Mouse (Mus musculus) heart, embryonic 15.5 days (tissue): ENCODE data around the gene Cnot3. TPM values are rescaled to one million over a fixed set of nuclear protein-coding genes. Genes with fewer than 3 reads are reported as not detected.
"Not testable (repeated sequence)": the region's sequence is repeated elsewhere in the genome, so short reads cannot be mapped to it uniquely, and the experiment has no call there.

ENCODE experiments used
- ATAC-seq: fragments of 200-750 bp; cut with Nextera tagmentation; replicated peaks from 2 replicates; pipeline ENCODE4 v1.8.0; 2017; ENCODE audit warnings: low read depth, moderate TSS enrichment; ENCODE audit not compliant: insufficient number of reproducible peaks, insufficient read depth, low FRiP score
- H3K27ac ChIP-seq: fragments of 300-500 bp; sonication (generic); 2 replicates; pipeline ENCODE4 v1.5.1; 2015; ENCODE audit warnings: mild to moderate bottlenecking, inconsistent platforms
- H3K27me3 ChIP-seq: fragments of 300-500 bp; sonication (generic); 2 replicates; pipeline ENCODE4 v1.6.1; 2015; ENCODE audit warnings: inconsistent platforms
- H3K36me3 ChIP-seq: fragments of 300-500 bp; sonication (generic); 2 replicates; pipeline ENCODE4 v1.6.1; 2015; ENCODE audit warnings: mild to moderate bottlenecking, inconsistent platforms
- H3K4me1 ChIP-seq: fragments of 300-500 bp; sonication (generic); replicated peaks from 2 replicates; pipeline ENCODE4 v1.6.1; 2015; ENCODE audit warnings: inconsistent platforms
- H3K4me2 ChIP-seq: fragments of 300-500 bp; sonication (generic); 2 replicates; pipeline ENCODE4 v1.6.1; 2015; ENCODE audit warnings: inconsistent platforms, mild to moderate bottlenecking, moderate library complexity
- H3K4me3 ChIP-seq: fragments of 300-500 bp; sonication (generic); 2 replicates; pipeline ENCODE4 v1.5.1; 2015; ENCODE audit warnings: mild to moderate bottlenecking, inconsistent platforms
- H3K9ac ChIP-seq: fragments of 300-500 bp; sonication (generic); 2 replicates; pipeline ENCODE4 v1.6.1; 2015; ENCODE audit warnings: mild to moderate bottlenecking, inconsistent platforms
- H3K9me3 ChIP-seq: fragments of 300-500 bp; sonication (generic); replicated peaks from 2 replicates; pipeline ENCODE4 v1.6.1; 2016; ENCODE audit warnings: inconsistent platforms
- WGBS: fragments of 180-500 bp; shearing (Covaris S2); methylation state at CpG from one replicate; pipeline ENCODE4 v1.1.7; 2015; ENCODE audit warnings: mixed read lengths; 5-methylcytosine and 5-hydroxymethylcytosine counted together
- polyA plus RNA-seq: library from polyadenylated mRNA; unstranded; fragments of >200 nt; fragmentation: Nextera tagmentation; extraction: Ambion mirVana; gene quantifications from 2 replicates; pipeline ENCODE4 v1.2.1, GENCODE M21; 2015

The Cnot3 gene
- polyA plus RNA-seq: 26.2 and 34.7 TPM in 2 replicates

DNA sequence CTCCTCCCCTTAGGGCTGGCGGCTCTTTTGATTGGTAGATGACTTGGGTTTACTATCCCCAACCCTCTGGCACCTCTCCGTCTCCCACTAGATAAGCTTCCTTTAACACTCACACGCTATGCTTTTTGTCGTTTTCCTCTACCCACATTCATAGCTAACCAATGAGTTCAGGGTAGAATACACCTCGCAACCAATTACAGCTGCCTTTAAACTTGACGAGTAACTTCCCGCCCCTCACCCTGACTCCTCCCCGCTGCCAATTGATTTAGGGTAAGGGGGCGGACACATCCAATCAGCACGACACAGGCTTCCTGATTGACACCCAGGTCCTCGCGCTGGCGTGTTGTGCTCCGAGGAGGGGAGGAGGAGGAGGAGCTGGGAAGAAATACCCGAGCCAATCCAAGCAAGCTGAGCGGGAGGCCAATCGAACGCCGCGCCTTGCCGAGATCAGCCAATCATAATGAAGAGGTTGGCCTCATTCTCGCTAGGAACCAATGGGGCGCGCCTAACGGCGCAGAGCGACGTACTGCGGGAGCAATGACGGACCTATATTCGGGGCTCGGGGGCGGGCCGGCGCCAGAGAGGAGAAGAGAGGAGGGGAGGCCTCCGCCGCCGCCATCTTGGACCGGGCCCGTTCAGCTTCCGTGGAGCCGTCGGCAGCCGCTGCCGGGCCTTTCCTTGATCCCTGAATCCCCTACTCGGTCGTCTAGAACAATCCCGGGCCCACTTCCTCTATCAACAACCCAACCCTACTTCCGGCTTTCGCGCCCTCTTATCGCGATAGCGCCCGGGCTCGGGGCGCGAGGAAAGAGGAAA is at the start of gene Cnot3:
Cnot3 (plus strand) TSS at position 597 of the 816 bp plus-strand sequence.
- peak within 1 kb of the TSS; percentile 96 for H3K4me3 ChIP-seq
- ATAC-seq: peak; percentile 97
- under 1% methylated on average over 49 of the region's 58 CpGs for WGBS
- H3K27ac ChIP-seq: peak within 1 kb of the TSS; percentile 97
- H3K9ac ChIP-seq: peak within 1 kb of the TSS; percentile 99
- H3K27me3 ChIP-seq: no peaks in the 10 kb centered on the region
- H3K4me1 ChIP-seq: peaks cover 36% of the 10 kb centered on the region
- peaks cover 17% of the 10 kb centered on the region; the same call in 1 of the 2 replicates for H3K36me3 ChIP-seq
- no peaks in the 10 kb centered on the region for H3K9me3 ChIP-seq
- H3K4me2 ChIP-seq: peak within 1 kb of the TSS; percentile 80

DNA sequence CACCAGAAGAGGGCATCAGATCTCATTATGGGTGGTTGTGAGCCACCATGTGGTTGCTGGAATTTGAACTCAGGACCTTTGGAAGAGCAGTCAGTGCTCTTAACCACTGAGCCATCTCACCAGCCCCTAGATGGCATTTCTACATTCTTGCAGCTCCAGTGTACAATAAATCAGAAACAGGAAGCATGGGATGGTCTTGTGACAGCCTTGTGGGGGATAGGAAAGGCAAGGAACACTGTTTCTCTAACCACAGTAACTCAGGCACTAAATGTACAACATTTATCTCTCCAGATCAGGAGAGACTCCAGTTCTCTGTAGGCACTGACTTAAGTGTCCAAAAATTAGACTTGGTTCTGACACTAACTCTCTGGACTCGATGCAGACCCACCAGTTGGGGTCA is 47.3 kb upstream of the Cnot3 start:
- H3K27ac ChIP-seq, H3K36me3 ChIP-seq, H3K27me3 ChIP-seq, H3K4me2 ChIP-seq, H3K4me3 ChIP-seq, ATAC-seq, H3K4me1 ChIP-seq, H3K9me3 ChIP-seq, H3K9ac ChIP-seq: not testable (repeated sequence)
- 57% methylated on average over 1 of the region's 1 CpGs for WGBS

DNA sequence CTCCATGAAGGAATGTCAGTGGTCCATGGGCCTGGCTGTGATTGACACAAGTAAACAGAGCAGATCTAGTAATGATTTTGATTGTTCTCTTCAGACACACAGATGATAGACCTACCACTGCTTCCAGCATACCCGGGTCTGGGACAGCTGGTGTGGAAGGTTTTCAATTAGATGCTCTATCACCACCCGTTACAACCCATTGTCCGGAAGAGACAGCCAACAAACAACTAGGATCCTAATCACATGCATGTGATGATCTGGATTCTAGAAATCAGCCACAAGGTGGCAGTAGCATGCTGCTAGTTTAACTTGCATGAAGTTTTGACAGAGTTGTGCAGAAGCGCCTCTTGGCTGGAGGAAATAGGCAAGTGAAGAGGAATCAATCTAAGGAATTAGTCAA is 43.9 kb upstream of the Cnot3 start:
- H3K4me1 ChIP-seq: no peaks in the 10 kb centered on the region
- no peaks in the 10 kb centered on the region for H3K36me3 ChIP-seq
- no peak overlapping the region for H3K4me3 ChIP-seq
- H3K9me3 ChIP-seq: no peaks in the 10 kb centered on the region
- WGBS: 10% methylated on average over 4 of the region's 4 CpGs
- no peak overlapping the region for H3K9ac ChIP-seq
- no peak for ATAC-seq
- H3K27ac ChIP-seq: no peak overlapping the region
- H3K27me3 ChIP-seq: no peaks in the 10 kb centered on the region
- no peak overlapping the region for H3K4me2 ChIP-seq

DNA sequence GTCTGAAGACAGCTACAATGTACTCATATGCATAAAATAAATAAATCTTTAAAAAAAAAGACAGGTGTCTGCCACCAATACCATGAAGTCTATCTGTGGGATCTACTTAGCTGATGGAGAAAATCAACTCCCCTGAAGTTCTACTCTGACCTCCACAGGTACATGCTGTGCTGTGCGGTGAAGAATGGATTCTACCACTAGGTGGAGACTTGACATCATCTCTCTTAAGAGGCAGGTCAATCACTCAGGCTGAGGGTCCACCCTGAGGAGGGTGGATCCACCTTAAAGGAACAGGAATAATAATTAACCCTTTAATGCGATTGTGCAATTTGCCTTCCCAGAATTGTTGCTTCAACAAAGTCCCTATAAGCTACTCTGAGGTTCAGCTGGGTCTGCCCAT is 38.3 kb upstream of the Cnot3 start:
- H3K27ac ChIP-seq: no peak overlapping the region
- no peak overlapping the region for H3K4me2 ChIP-seq
- H3K27me3 ChIP-seq: no peaks in the 10 kb centered on the region
- peak; percentile 59; the same call in 1 of the 2 replicates for ATAC-seq
- no peaks in the 10 kb centered on the region for H3K36me3 ChIP-seq
- no peaks in the 10 kb centered on the region for H3K9me3 ChIP-seq
- 15% methylated on average over 2 of the region's 2 CpGs for WGBS
- H3K4me1 ChIP-seq: 0 out of 2 replicates have a peak, but pooled peaks cover 6% of the 10 kb centered on the region
- H3K4me3 ChIP-seq: no peak overlapping the region
- no peak overlapping the region for H3K9ac ChIP-seq

DNA sequence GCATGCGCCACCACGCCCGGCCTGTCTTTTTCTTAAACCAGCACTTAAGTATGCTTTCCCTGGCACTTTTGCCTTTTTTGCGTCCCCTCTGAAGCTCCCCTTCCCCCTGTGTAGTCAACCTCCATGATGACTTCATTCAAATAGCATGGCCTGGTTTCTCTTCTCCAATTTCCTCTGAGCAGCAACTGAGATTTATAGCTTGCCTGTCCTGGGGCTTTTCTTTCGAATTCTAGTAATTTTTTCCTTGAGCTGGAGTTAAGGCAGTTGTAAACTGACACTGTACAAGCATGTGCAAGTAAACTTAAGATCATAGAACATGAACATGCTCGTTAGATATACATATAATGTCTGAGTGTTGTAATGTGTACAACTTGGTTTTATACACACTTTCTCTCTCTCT is 37.7 kb upstream of the Cnot3 start:
- no peak for ATAC-seq
- H3K4me1 ChIP-seq: 0 out of 2 replicates have a peak, but pooled peaks cover 6% of the 10 kb centered on the region
- WGBS: 82% methylated on average over 6 of the region's 6 CpGs
- no peaks in the 10 kb centered on the region for H3K9me3 ChIP-seq
- H3K36me3 ChIP-seq: no peaks in the 10 kb centered on the region
- no peak overlapping the region for H3K4me3 ChIP-seq
- no peaks in the 10 kb centered on the region for H3K27me3 ChIP-seq
- H3K27ac ChIP-seq: no peak overlapping the region
- H3K4me2 ChIP-seq: no peak overlapping the region
- no peak overlapping the region for H3K9ac ChIP-seq

DNA sequence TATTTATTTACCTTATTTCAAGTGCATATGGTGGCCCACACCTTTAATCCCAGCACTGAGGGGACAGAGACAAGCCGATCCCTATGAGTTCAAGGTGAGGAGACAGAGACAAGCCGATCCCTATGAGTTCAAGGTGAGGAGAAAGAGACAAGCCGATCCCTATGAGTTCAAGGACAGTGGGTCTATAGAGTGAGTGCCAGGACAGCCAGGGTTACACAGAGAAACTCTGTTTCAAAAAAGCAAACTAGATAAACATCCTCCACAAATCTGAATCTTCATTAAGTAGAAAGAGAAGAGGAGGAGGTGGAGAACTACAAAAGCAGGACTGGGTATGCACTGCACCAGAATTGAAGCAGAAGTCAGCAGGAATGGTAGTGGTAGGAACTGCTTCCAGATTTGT is 36.4 kb upstream of the Cnot3 start:
- Histone ChIP-seq H3K27ac (peak overlapping the region; percentile 12; the same call in 1 of the 2 replicates), H3K4me1 (0 out of 2 replicates have a peak, but pooled peaks cover 6% of the 10 kb centered on the region), H3K4me2 (no peak overlapping the region), H3K27me3 (no peaks in the 10 kb centered on the region), H3K4me3 (no peak overlapping the region), H3K36me3 (no peaks in the 10 kb centered on the region), H3K9me3 (no peaks in the 10 kb centered on the region), H3K9ac (no peak overlapping the region)
- 85% methylated on average over 3 of the region's 3 CpGs for WGBS
- ATAC-seq: no peak

DNA sequence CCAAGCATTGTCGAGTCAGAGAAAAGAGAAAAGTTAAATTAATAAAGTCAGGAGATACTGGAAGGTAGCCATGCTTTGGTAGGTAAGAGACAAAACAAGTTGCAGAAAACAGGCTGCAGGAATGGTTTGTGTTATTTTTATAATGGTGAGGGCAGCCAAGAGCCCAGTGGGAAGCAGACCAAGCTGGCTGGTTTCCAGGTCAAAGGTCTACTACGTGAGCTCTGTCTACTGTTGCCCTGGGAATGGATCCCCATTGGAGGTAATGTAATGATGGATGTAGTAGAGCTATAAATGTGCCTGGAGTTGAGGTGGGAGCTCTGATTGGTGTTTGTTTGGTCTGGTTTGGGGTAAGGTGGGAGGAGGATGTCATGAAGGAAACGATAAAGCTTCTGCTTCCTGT is 36.0 kb upstream of the Cnot3 start:
- H3K27ac ChIP-seq: peak overlapping the region; percentile 12; the same call in 1 of the 2 replicates
- no peak overlapping the region for H3K9ac ChIP-seq
- ATAC-seq: no peak
- 43% methylated on average over 3 of the region's 3 CpGs for WGBS
- H3K36me3 ChIP-seq: no peaks in the 10 kb centered on the region
- no peaks in the 10 kb centered on the region for H3K9me3 ChIP-seq
- 0 out of 2 replicates have a peak, but pooled peaks cover 6% of the 10 kb centered on the region for H3K4me1 ChIP-seq
- H3K4me2 ChIP-seq: no peak overlapping the region
- no peaks in the 10 kb centered on the region for H3K27me3 ChIP-seq
- no peak overlapping the region for H3K4me3 ChIP-seq

DNA sequence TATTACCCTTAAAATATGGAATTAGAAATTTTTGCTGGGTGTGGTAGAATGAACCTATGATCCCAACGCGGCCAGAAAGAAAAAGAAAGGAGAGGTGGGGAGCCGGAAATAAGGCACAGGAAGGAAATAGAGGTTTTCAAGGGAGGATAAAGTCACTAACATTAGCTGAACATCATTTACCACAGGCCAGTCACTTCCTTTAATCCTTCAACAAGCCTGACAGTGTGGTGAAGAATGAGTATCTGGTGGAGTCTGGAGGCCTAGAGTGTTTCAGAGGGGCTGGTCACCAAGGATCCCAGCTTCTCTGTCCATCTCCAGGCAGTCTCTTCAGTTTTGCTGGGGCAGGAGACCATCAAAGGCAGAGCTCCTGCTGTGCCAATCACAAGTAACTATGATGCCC is 34.6 kb upstream of the Cnot3 start:
- H3K9ac ChIP-seq: no peak overlapping the region
- no peaks in the 10 kb centered on the region for H3K9me3 ChIP-seq
- ATAC-seq: no peak
- H3K4me1 ChIP-seq: 0 out of 2 replicates have a peak, but pooled peaks cover 6% of the 10 kb centered on the region
- WGBS: 85% methylated on average over 3 of the region's 3 CpGs
- no peak overlapping the region for H3K4me2 ChIP-seq
- H3K4me3 ChIP-seq: no peak overlapping the region
- no peaks in the 10 kb centered on the region for H3K36me3 ChIP-seq
- H3K27ac ChIP-seq: no peak overlapping the region
- H3K27me3 ChIP-seq: no peaks in the 10 kb centered on the region

DNA sequence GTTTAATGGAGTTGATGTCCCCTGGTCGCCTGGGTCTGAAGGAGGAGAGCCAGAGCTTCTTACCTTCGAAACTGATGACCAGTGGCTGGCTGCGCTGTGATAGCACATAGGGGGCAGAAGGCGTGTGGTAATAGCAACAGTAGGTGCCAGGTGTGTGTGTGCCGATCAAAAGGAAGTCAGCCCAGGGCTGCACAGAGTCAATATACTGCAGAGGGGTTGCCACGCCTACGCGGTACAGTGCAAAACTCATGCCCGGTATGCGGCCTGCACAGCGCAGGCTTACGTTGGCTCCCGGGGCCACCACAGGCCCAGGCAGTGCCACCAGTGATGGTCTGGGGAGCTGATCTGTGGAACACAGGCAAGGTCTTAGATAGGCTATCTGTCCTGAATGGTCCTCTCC is 34.1 kb upstream of the Cnot3 start:
- ATAC-seq: 0 out of 2 replicates have a peak, but pooled peaks have one; percentile 13
- Histone ChIP-seq H3K4me3 (no peak overlapping the region), H3K4me1 (0 out of 2 replicates have a peak, but pooled peaks cover 6% of the 10 kb centered on the region), H3K9me3 (no peaks in the 10 kb centered on the region), H3K27me3 (no peaks in the 10 kb centered on the region), H3K9ac (no peak overlapping the region), H3K36me3 (no peaks in the 10 kb centered on the region), H3K27ac (no peak overlapping the region), H3K4me2 (no peak overlapping the region)
- 81% methylated on average over 13 of the region's 13 CpGs for WGBS

DNA sequence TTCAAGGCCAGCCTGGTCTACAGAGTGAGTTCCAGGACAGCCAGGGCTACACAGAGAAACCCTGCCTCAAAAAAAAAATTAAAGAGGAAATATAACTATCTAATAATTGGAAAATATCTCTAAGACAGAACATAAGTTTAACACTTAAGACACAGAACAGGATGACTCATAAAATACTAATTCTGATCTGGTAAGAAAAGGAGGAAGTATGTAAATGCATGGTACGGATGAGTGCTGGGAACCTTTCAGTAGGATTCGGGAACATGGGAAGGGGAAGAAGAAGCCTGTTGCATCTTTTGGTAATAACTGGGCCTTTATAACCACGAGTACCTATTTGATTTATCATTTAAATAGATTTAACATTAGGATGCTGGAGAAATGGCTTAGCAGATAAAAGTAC is 31.0 kb upstream of the Cnot3 start:
- Histone ChIP-seq H3K27ac (no peak overlapping the region), H3K4me1 (peaks cover 13% of the 10 kb centered on the region), H3K9me3 (no peaks in the 10 kb centered on the region), H3K27me3 (no peaks in the 10 kb centered on the region), H3K4me2 (no peak overlapping the region), H3K4me3 (no peak overlapping the region), H3K9ac (no peak overlapping the region), H3K36me3 (peaks cover 3% of the 10 kb centered on the region; the same call in 1 of the 2 replicates)
- WGBS: 74% methylated on average over 3 of the region's 3 CpGs
- no peak for ATAC-seq

DNA sequence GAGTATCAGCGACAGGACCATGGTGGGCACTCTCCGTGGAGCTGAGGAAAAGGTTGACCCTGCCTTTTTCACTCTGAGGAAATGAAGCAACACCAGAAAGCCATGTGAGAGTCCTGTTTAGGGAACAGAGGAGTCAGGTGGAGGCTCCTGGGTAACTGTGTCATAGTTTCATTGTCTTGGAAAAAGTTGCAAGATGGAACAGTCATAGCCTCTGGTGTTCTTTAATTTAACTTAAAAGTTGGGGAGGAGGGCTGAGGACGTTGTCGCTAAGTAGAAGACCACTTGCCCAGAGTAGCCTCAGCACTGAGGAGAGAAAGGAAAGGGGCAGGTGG is 29.0 kb upstream of the Cnot3 start, which contains the start of gene Oscar:
Oscar (minus strand) TSS at position 101 of the 332 bp plus-strand sequence.
- Histone ChIP-seq H3K9me3 (no peaks in the 10 kb centered on the region), H3K4me2 (peak within 1 kb of the TSS; percentile 64), H3K4me1 (peaks cover 10% of the 10 kb centered on the region), H3K27me3 (no peaks in the 10 kb centered on the region), H3K36me3 (peaks cover 23% of the 10 kb centered on the region; the same call in 1 of the 2 replicates), H3K9ac (no peak within 1 kb of the TSS), H3K27ac (0 out of 2 replicates have a peak within 1 kb of the TSS, but pooled peaks have one; percentile 78), H3K4me3 (peak within 1 kb of the TSS; percentile 81)
- no peak for ATAC-seq
- WGBS: 70% methylated on average over 4 of the region's 4 CpGs
